Mouse (Mus musculus) testis, adult 2 months (tissue): ENCODE data around the gene Lhpp. TPM values are rescaled to one million over a fixed set of nuclear protein-coding genes. Genes with fewer than 3 reads are reported as not detected.

Source experiments
- H3K27ac ChIP-seq: fragments of 200-500 bp; 2 replicates; pipeline ENCODE4 v1.5.1; 2012; ENCODE audit warnings: low read depth, low read length; ENCODE audit not compliant: control insufficient read depth, insufficient read depth
- H3K27me3 ChIP-seq: fragments of 200-500 bp; 2 replicates; pipeline ENCODE4 v1.6.1; 2012; ENCODE audit warnings: mild to moderate bottlenecking, low read length, moderate library complexity; ENCODE audit not compliant: control insufficient read depth, insufficient read depth
- H3K36me3 ChIP-seq: fragments of 200-500 bp; 2 replicates; pipeline ENCODE4 v1.6.1; 2012; ENCODE audit warnings: mild to moderate bottlenecking, low read length; ENCODE audit not compliant: control insufficient read depth, insufficient read depth
- H3K4me1 ChIP-seq: fragments of 200-500 bp; 2 replicates; pipeline ENCODE4 v1.6.1; 2012; ENCODE audit warnings: low read length; ENCODE audit not compliant: control insufficient read depth, insufficient read depth
- H3K4me3 ChIP-seq: fragments of 200-500 bp; 2 replicates; pipeline ENCODE4 v1.5.1; 2012; ENCODE audit warnings: low read depth, mild to moderate bottlenecking, low read length, moderate library complexity, mixed read lengths; ENCODE audit not compliant: control insufficient read depth
- CTCF ChIP-seq: fragments of 200-500 bp; IDR thresholded peaks from 2 replicates; pipeline ENCODE4 v1.5.1; 2012; ENCODE audit warnings: low read depth, mild to moderate bottlenecking, inconsistent platforms, low read length, moderate library complexity; ENCODE audit not compliant: control insufficient read depth, insufficient read depth, insufficient replicate concordance
- POLR2A ChIP-seq: fragments of 200-500 bp; IDR thresholded peaks from 2 replicates; pipeline ENCODE4 v1.6.1; 2012; ENCODE audit warnings: low read depth, mild to moderate bottlenecking, inconsistent platforms, low read length, moderate library complexity; ENCODE audit not compliant: control insufficient read depth
- polyA plus RNA-seq: library from polyadenylated mRNA; depleted of rRNA; stranded (reverse); fragments of >200 nt; gene quantifications from 2 replicates; pipeline ENCODE4 v1.2.3, GENCODE M21; 2012

The Lhpp gene
- polyA plus RNA-seq, 1 experiment: 7.3 TPM

DNA sequence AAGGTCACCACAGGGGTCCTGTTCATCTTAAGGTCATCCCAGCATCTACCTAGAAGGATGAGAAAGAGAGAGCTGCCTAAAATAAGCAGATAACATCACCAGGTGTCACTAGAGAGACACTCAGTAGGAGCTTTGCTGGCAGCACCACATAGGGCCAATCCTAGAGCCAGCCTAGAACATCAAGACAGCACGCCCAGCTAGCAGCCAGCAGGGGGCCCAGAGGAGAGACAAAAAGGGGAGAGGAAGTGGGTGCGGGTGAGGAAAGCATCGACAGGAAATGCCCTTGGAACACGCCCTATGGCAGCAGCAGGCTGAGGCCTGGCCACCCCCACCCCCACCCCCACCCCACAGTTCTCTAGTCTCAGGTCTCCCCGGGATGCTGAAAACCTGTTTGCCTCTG lies 124.7 kb downstream of the Lhpp start:
- no peak overlapping the region for H3K4me3 ChIP-seq
- no peak for TF ChIP-seq POLR2A
- TF ChIP-seq CTCF: 0 out of 2 replicates have a peak, but pooled peaks have one; percentile 20
- no peak overlapping the region for H3K27ac ChIP-seq
- H3K36me3 ChIP-seq: no peaks in the 10 kb centered on the region
- no peaks in the 10 kb centered on the region for H3K27me3 ChIP-seq
- no peaks in the 10 kb centered on the region; the same call in 1 of the 2 replicates for H3K4me1 ChIP-seq

DNA sequence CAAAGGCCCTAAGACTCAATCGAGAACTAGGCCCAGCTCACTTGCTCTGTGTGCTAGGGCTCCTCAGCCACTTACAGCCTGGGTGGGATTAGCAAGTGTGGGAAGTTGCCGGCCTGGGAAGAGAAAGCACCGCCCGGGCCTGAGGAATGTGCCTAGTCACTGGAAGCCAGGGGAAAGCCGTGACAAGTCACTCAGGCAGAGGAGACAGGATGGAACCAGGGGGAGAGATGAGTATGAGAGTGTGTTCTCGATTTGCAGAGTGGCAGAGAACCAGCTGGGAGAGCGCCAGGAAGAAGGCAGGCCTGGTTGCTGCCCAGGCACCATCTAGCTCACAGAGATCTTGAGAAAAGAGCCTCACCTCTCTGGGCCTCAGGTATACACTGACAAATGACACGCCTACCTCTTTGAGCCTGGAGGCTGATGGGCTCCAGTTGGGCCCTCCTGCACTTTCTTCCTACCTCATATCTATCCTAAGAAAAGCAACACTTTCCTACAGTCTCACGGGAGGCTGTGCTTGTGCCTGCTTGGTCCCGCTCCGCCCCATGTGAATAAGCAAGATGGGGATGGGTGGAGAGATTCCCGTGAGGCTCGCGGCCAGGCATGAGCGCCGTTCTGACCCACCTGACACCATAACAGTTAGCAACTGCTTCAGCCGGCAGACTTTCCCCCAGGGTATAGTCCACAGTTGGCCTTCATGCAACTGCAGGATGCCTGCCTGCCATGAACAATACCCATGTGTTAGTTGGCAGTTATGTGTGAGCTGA lies 125.8 kb downstream of the Lhpp start:
- TF ChIP-seq CTCF (no peak), POLR2A (no peak)
- H3K4me3 ChIP-seq: no peak overlapping the region
- no peaks in the 10 kb centered on the region for H3K27me3 ChIP-seq
- no peaks in the 10 kb centered on the region; the same call in 1 of the 2 replicates for H3K4me1 ChIP-seq
- H3K36me3 ChIP-seq: no peaks in the 10 kb centered on the region
- no peak overlapping the region for H3K27ac ChIP-seq

DNA sequence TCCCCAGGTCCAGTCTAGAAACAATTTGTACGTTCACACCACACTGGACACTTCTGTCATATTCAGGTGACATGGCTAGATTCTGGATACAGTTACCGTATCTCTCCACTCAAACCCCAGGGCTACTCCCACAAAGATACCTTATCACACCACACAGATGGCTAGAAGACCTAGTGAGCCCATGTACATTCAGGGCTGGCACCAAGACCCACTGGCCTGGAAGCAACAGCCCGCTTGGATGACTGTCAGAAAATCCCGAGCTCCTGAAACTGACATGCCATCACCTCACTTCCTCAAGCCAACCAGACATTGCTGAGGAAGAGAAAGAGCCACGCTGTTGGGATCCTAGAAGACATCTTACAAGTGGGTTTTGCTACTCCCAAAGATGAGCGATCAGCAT lies 128.4 kb downstream of the Lhpp start:
- Histone ChIP-seq H3K4me1 (no peaks in the 10 kb centered on the region), H3K36me3 (no peaks in the 10 kb centered on the region), H3K27ac (no peak overlapping the region), H3K4me3 (no peak overlapping the region), H3K27me3 (no peaks in the 10 kb centered on the region)
- TF ChIP-seq CTCF (no peak), POLR2A (no peak)

DNA sequence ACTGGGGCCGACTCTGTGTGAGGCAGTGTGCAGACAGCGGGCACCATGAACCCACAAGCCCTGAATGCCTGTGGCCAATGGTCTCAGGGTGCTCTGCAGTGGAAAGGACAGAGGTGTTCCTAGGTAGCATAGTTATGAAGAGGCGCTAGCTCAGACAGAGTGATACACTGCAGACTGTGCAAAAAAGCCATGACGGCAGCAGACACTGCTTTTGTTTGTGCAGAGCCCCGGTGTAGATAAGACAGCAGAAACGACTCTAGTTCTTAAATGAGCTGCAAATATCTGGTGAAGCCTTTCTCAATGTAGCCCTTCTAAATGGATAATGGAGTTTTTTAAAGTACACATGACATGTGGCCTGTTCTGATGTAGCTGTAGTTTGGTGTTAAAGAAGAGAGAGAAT lies 129.4 kb downstream of the Lhpp start:
- H3K27me3 ChIP-seq: no peaks in the 10 kb centered on the region
- no peak overlapping the region for H3K27ac ChIP-seq
- no peaks in the 10 kb centered on the region for H3K4me1 ChIP-seq
- TF ChIP-seq POLR2A: no peak
- TF ChIP-seq CTCF: no peak
- H3K4me3 ChIP-seq: no peak overlapping the region
- H3K36me3 ChIP-seq: no peaks in the 10 kb centered on the region

DNA sequence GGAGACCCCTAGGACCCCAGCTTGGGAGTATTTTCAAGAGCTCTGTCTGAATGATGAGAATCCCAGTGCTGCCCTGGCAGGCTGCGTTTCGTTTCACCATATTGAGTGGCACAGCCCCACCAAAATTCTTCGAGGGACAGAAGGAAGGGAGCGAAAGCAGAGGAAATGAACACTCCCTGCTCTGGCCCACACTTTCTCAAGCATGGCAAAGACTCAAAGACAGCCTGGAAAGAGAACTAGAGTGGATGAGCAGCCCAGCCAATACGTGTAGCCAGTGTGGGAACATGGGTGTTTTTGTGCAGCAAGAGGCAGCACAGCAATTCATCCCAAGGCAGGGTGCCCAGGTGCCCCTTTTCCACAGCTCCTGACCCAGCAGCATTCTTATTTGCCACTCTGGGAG lies 132.5 kb downstream of the Lhpp start:
- H3K27ac ChIP-seq: no peak overlapping the region
- no peaks in the 10 kb centered on the region for H3K36me3 ChIP-seq
- TF ChIP-seq POLR2A: no peak
- TF ChIP-seq CTCF: no peak

DNA sequence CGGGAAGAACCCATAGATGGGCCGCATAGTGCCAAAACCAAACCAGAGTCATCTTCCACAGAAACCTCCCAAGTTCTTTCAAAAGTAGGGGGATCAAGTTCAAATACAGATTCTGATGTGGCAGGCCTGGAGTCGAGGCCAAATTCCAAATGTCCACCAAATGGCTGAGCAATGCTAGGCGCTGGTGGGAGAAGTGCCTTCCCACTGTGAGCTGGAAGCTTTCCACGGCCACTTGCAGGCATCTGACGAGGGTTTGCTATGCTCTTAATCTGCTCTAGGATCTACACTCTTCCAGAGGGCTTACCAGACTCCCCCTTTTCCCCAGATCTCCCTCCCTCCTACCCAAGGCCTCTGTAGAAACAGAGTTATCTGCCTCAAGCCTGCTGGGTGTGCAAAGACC lies 136.7 kb downstream of the Lhpp start:
- no peak for TF ChIP-seq POLR2A
- no peak for TF ChIP-seq CTCF
- H3K4me1 ChIP-seq: no peaks in the 10 kb centered on the region

More for the DNA sequence above, 132.5 kb downstream of the Lhpp start:
- Histone ChIP-seq H3K27me3 (no peaks in the 10 kb centered on the region), H3K4me1 (no peaks in the 10 kb centered on the region), H3K4me3 (no peak overlapping the region)

DNA sequence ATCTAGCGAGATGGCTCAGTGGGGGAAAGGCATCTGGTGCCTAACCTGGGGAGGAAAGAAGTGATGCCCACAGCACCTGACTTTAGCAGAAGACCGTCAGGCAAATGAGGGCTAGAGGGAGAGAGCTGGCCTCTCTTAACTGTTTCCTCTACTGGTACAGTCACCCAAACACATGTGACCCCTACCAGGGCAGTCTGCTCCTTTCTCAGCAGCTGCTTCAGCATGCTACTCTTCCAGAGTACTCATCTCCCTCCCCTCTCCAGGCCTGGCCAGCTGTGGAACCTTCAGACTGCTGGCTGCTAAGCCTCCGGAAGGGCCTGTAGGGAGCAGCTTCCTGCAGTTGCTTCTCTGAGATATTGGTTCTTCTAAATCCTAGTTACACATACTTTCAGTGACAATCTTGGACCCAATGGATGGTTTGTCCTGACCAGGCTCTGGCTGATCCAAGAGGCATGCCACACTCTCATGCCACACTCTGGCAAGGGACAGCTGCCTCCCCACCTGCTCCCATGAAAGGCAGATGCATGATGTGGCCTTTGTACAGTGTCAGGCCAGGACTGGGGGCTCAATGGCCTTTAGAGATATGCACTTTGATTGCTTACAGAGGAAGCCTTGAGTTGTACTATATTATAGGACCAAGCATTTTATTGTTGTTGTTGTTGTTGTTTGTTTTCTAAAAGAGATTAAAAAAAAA lies 137.8 kb downstream of the Lhpp start:
- Histone ChIP-seq H3K4me3 (no peak overlapping the region), H3K27ac (no peak overlapping the region), H3K27me3 (no peaks in the 10 kb centered on the region), H3K36me3 (no peaks in the 10 kb centered on the region), H3K4me1 (no peaks in the 10 kb centered on the region)
- TF ChIP-seq POLR2A (no peak), CTCF (no peak)

More for the DNA sequence above, 136.7 kb downstream of the Lhpp start:
- no peak overlapping the region for H3K27ac ChIP-seq
- no peaks in the 10 kb centered on the region for H3K27me3 ChIP-seq
- H3K36me3 ChIP-seq: no peaks in the 10 kb centered on the region
- no peak overlapping the region for H3K4me3 ChIP-seq
